Mouse (Mus musculus) cerebellum, adult 2 months (tissue): ENCODE data around the gene Tenm3. TPM values are rescaled to one million over a fixed set of nuclear protein-coding genes. Genes with fewer than 3 reads are reported as not detected.

ENCODE experiments used
- DNase-seq, 2 experiments: peaks; one replicate each; pipeline ENCODE4 v3.0.0; 2021
- H3K27ac ChIP-seq: fragments of 200-500 bp; 2 replicates; pipeline ENCODE4 v1.5.1; 2012; ENCODE audit warnings: low read length, control low read depth, inconsistent platforms; ENCODE audit not compliant: insufficient read depth
- H3K27me3 ChIP-seq: fragments of 200-500 bp; 2 replicates; pipeline ENCODE4 v1.6.1; 2012; ENCODE audit warnings: inconsistent platforms, mild to moderate bottlenecking, low read length, moderate library complexity; ENCODE audit not compliant: control insufficient read depth, insufficient read depth
- H3K4me1 ChIP-seq: fragments of 200-500 bp; 2 replicates; pipeline ENCODE4 v1.6.1; 2011; ENCODE audit warnings: low read length; ENCODE audit not compliant: control insufficient read depth, insufficient read depth
- H3K4me3 ChIP-seq: fragments of 200-500 bp; replicated peaks from 2 replicates; pipeline ENCODE3; 2011; ENCODE audit warnings: mild to moderate bottlenecking, low read depth, low read length, control low read depth; ENCODE audit not compliant: insufficient read depth
- CTCF ChIP-seq: fragments of 200-500 bp; IDR thresholded peaks from 2 replicates; pipeline ENCODE4 v1.5.1; 2011; ENCODE audit warnings: low read depth, mild to moderate bottlenecking, control low read depth, low read length, moderate library complexity, borderline replicate concordance; ENCODE audit not compliant: insufficient read depth
- POLR2A ChIP-seq: fragments of 200-500 bp; IDR thresholded peaks from 2 replicates; pipeline ENCODE4 v1.6.1; 2011; ENCODE audit warnings: low read length, control low read depth, borderline replicate concordance; ENCODE audit not compliant: insufficient read depth
- WGBS: fragments of 180-500 bp; shearing (Covaris S2); methylation state at CpG from one replicate; pipeline ENCODE4 v1.1.7; 2018; 5-methylcytosine and 5-hydroxymethylcytosine counted together
- polyA plus RNA-seq: library from polyadenylated mRNA; depleted of rRNA; stranded (reverse); fragments of >200 nt; gene quantifications from 2 replicates; pipeline ENCODE4 v1.2.3, GENCODE M21; 2012; rRNA removed

Gene Tenm3
- 5.7 and 6.2 TPM in 2 replicates for polyA plus RNA-seq

DNA sequence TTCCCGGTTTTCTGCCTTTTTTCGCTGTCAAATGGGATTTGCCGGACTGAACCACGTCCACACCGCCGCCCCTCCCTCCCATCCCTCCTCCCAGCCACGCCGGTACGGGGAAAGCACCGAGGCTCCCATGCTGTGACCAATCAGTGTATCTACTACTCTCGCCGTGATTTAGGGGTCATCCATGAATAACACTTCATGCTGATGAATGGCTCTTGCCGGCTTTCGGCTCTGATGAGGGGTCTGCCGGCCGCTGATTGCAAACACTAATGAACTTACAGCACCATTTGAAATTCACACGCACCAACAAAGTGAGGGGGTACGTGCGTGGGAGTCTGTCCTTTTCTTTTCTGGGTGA, at the start of gene Tenm3:
Gene Tenm3 (minus strand): TSS at position 21 of the 355 bp plus-strand sequence.
- DNase-seq, result peak; percentile 12 to 15
- Histone ChIP-seq H3K4me1 (no peaks in the 10 kb centered on the region), H3K27me3 (no peaks in the 10 kb centered on the region; the same call in 1 of the 2 replicates), H3K27ac (no peak within 1 kb of the TSS), H3K4me3 (peak within 1 kb of the TSS; percentile 82)
- WGBS, result under 1% methylated on average over 19 of the region's 19 CpGs
- TF ChIP-seq POLR2A (no peak), CTCF (no peak)

DNA sequence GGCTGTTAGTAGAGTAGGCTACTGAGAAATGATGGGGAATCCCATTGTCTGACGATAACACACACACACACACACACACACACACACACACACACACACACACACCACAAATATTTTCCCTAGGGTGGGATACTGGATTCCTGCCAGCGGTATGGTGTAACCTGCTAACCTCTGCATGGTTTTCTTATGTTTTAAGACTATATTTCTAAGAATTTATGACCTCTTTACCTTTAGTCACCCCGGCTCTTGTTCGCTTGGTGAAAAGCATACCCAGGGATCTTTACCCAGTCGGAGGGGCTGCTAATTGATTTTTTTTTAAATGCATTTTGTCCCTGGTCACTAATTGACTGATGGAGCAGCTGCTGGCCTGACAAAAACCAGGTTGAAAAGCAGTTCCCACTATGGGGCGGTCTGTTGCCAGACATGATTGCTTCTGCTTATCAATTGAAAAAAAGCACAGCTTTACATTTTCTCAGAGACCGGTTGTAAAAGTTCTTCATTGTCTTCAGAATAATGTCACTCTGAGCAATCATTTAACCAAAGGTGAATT, 46.5 kb upstream of the Tenm3 start:
- no peak overlapping the region for H3K4me3 ChIP-seq
- no peak for TF ChIP-seq POLR2A
- no peak for TF ChIP-seq CTCF
- WGBS, result 65% methylated on average over 7 of the region's 7 CpGs
- H3K4me1 ChIP-seq, result no peaks in the 10 kb centered on the region
- no peaks in the 10 kb centered on the region for H3K27me3 ChIP-seq
- no peak overlapping the region for H3K27ac ChIP-seq
- DNase-seq, result no peak

DNA sequence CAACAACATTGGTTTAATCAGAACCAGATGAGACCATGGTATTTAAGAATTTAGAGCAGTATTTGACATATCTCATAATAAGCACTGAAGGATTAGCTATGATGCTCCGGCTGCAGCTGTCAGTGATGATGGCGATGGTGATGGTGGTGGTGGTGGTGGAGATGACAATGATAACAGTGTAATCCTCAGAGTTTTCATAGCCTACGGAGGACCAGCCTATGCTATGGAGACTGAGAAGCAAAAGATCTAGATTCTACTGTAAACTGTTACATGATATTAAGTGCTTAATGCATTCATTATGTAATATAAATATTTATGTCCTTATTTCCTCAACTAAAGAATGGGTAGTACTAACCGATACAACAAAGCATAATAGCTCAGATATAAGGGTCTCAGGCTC, 40.5 kb upstream of the Tenm3 start:
- H3K4me3 ChIP-seq, result no peak overlapping the region
- no peak for TF ChIP-seq CTCF
- no peak for TF ChIP-seq POLR2A
- WGBS, result 92% methylated on average over 4 of the region's 4 CpGs
- H3K27ac ChIP-seq, result no peak overlapping the region
- DNase-seq, result no peak
- no peaks in the 10 kb centered on the region for H3K4me1 ChIP-seq
- no peaks in the 10 kb centered on the region for H3K27me3 ChIP-seq

GRCm38 (mm10) chr8:48880585-48880984, 36.8 kb upstream of the Tenm3 start:
- H3K4me1 ChIP-seq, result no peaks in the 10 kb centered on the region
- no peaks in the 10 kb centered on the region for H3K27me3 ChIP-seq
- no peak overlapping the region for H3K4me3 ChIP-seq
- peak in 1 of 2 experiments; percentile 44 for DNase-seq
- 17% methylated on average over 5 of the region's 5 CpGs for WGBS
- TF ChIP-seq POLR2A, result no peak
- TF ChIP-seq CTCF, result no peak
- no peak overlapping the region for H3K27ac ChIP-seq

DNA sequence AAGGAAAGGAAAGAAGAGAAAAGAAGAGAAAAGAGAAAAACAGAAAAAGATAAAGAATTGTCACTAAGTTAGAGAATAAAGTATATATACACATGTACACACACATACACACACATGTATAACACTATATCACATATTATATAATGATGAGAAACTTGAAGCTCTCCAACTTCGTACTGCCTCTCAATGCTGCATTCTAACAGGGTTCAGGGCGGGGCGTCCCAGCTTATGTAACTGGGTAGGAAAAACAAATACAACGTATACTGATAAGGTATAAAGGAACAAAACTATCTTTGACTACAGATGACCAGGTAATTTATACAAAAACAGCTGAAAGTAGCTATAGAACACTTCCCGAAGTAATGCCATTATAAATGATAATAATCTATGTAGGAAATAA, 22.2 kb upstream of the Tenm3 start:
- WGBS, result 96% methylated on average over 5 of the region's 5 CpGs
- no peaks in the 10 kb centered on the region for H3K4me1 ChIP-seq
- no peak overlapping the region for H3K4me3 ChIP-seq
- H3K27me3 ChIP-seq, result no peaks in the 10 kb centered on the region
- H3K27ac ChIP-seq, result no peak overlapping the region
- TF ChIP-seq POLR2A, result no peak
- no peak for TF ChIP-seq CTCF
- DNase-seq, result no peak

DNA sequence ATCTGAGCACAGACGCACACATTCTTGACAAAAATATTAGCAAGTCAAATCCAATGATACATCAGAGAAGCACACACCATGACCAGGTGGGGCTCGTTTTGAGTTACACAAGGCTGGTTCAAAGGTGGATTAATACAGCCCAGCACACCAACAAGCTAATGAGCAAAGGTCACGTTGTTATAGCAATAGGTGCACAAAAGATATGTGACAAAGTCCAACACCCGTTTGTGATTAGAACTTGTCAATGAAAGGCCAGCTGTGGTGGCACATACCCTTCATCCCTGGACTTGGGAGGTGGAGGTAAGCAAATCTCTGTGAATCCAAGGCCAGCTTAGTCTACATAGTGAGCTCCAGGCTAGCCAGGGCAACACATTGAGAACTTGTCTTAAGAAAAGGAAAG, 21.7 kb upstream of the Tenm3 start:
- Histone ChIP-seq H3K4me1 (no peaks in the 10 kb centered on the region), H3K27me3 (no peaks in the 10 kb centered on the region), H3K4me3 (no peak overlapping the region), H3K27ac (no peak overlapping the region)
- TF ChIP-seq CTCF (no peak), POLR2A (no peak)
- DNase-seq, result no peak
- WGBS, result 76% methylated on average over 4 of the region's 4 CpGs

GRCm38 (mm10) chr8:48850223-48851010, 6.7 kb upstream of the Tenm3 start:
- TF ChIP-seq CTCF (no peak), POLR2A (no peak)
- H3K4me1 ChIP-seq, result no peaks in the 10 kb centered on the region
- H3K27me3 ChIP-seq, result no peaks in the 10 kb centered on the region; the same call in 1 of the 2 replicates
- no peak for DNase-seq
- 10% methylated on average over 8 of the region's 8 CpGs for WGBS
- no peak overlapping the region for H3K27ac ChIP-seq
- H3K4me3 ChIP-seq, result no peak overlapping the region

- Histone ChIP-seq H3K4me1 (no peaks in the 10 kb centered on the region), H3K4me3 (no peak overlapping the region), H3K27ac (no peak overlapping the region), H3K27me3 (no peaks in the 10 kb centered on the region; the same call in 1 of the 2 replicates)
- no peak for DNase-seq
- no peak for TF ChIP-seq CTCF
- TF ChIP-seq POLR2A, result no peak
- 48% methylated on average over 6 of the region's 6 CpGs for WGBS
These were observed 5.4 kb upstream of the Tenm3 start for GRCm38 (mm10) chr8:48849091-48849616.
